Mouse (Mus musculus) kidney, adult 11 months (tissue): ENCODE results near the gene Akr1b3.
A peak's percentile ranks its signal among the peaks of the same experiment; 100 is the strongest.
"Not testable (repeated sequence)": the region's sequence is repeated elsewhere in the genome, so short reads cannot be mapped to it uniquely, and the experiment has no call there.

Source experiments
- DNase-seq: peaks from one replicate; pipeline ENCODE4 v3.0.0; 2022

The Akr1b3 gene

GRCm38 (mm10) chr6:34316854-34317771 is at the start of gene Akr1b3:
Akr1b3 (minus strand) TSS chr6:34317478.
- peak; percentile 91 for DNase-seq

DNA sequence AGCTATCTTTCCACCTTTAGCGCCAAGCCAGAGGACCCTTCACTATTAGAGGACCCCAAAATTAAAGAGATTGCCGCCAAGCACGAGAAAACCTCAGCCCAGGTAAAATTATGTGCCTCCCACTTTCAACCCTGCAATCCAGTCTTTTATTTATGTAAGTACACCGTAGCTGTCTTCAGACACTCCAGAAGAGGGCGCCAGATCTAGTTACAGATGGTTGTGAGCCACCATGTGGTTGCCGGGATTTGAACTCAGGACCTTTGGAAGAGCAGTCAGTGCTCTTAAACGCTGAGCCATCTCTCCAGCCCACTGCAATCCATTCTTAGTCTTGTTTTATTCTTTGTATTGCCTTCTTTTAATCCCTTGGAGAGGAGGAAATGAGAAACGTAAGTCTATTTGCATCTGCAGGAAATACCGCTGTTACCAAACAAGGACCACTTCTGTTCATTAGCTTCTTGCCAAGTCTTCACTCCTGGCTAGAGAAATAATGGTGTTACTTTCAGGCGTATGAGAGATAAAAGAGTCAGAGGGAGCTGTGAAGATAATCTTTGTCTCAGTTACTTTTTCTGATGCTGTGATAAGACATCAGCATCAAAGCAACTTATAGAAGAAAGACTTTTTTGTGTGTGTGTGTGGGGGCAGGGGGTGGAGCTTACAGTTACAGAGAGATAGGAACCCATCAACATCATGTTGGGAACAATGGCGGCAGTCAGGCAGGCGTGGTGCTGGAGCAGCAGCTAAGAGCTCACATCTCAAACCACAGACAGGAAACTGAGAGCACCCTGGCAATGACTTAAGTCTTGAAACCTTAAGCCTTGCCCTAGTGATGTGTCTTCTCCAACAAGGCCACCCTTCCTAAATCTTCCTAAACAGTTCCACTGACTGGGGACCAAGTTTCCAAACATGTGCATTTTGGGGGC is 47.2 kb upstream of the Akr1b3 start:
- no peak for DNase-seq

GRCm38 (mm10) chr6:34355841-34356240 is 38.6 kb upstream of the Akr1b3 start:
- DNase-seq, result no peak

GRCm38 (mm10) chr6:34355349-34355747 is 38.1 kb upstream of the Akr1b3 start:
- DNase-seq, result no peak

GRCm38 (mm10) chr6:34354354-34355348 is 37.4 kb upstream of the Akr1b3 start:
- no peak for DNase-seq

DNA sequence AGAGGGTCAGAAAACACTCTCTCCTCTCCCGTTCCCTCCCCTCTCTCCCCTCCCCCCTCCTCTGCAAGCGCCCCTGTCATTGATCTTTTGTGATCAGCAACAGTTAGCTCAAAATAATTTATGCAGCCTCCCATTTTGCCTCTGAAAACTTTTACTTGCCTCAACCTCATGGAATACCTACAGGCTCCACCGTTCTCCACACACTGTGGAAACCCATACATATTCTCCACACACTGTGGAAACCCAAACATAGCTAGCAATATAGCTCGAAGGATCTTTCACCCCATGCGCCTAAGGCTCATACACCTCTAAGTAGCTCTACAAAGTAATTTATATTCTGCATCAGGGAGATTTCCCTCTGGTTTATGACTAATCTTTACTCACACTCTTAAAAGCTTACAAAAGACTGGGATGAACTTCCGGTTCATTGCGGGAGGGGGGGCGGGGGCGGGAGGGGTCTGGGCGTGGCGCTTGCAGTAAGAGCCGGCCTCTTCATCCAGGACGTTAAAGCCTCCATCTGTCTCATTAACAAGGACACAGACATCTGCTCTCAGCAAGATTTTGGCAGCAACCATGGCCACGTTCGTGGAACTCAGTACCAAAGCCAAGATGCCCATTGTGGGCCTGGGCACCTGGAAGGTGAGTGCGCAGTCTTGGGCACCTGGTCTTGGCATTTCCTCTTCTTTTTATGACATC is 36.5 kb upstream of the Akr1b3 start, which contains the start of gene Akr1b8:
TSS of gene Akr1b8 (plus strand) at position 462 of the 696 bp plus-strand sequence.
- no peak for DNase-seq

GRCm38 (mm10) chr6:34352401-34352800 is 35.1 kb upstream of the Akr1b3 start:
- DNase-seq, result no peak

GRCm38 (mm10) chr6:34351481-34351880 is 34.2 kb upstream of the Akr1b3 start:
- DNase-seq, result not testable (repeated sequence)

GRCm38 (mm10) chr6:34350037-34350699 is 32.9 kb upstream of the Akr1b3 start:
- DNase-seq, result no peak

- DNase-seq, result peak; percentile 30
Observed at GRCm38 (mm10) chr6:34346096-34346898, 29.0 kb upstream of the Akr1b3 start.

- peak; percentile 20 for DNase-seq
Observed at GRCm38 (mm10) chr6:34344935-34345334, 27.7 kb upstream of the Akr1b3 start.

DNA sequence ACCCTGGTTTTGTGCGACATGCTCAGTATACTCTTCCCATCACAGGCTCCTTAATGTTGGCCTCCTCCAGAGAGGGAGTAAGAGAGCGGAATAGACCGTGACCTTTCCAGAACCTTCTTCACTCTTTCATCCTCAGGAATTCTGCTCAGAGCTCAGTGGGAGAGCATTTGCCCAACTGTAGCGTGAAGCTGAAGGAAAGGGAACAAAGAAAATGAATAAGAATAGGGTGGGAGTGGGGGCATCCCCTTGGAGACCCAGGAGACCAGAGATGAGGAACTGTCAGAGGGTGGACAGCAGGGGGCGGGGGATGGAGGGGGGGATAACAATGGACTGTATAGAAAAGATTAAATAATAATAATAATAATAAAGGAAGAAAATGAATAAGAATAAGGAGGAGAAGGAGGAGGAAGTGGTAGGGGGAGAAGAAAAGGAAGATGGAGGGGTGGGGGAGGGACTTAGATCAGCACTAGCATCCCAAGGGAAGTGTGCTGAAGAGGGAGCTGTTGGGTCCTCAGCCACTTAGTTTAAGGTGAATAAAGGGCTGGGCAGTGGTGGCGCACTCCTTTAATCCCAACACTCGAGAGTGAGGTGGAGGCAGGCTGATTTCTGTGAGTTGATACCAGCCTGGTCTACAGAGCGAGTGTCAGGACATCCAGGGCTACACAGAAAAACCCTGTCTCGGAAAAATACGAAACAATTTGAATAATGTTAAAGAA is 27.0 kb upstream of the Akr1b3 start:
- DNase-seq, result no peak

DNA sequence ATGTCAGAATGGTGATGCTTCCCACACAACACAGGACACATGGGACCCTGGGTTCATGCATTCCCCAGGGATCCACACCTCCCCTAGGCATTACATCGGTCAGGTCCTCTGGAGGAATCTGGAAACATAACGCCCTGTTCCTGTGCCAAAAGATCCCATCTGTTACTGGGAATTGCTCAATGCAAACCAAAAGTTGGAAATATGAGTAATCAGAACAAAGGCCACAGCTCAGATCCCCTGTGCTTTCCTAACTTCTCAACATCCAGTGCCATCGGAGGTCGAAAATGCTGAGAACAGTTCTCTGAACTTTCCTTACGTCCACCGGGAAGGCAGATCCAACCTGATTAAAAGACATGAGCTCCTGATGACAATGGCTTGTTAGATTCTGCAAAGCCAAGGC is 26.1 kb upstream of the Akr1b3 start:
- no peak for DNase-seq

DNA sequence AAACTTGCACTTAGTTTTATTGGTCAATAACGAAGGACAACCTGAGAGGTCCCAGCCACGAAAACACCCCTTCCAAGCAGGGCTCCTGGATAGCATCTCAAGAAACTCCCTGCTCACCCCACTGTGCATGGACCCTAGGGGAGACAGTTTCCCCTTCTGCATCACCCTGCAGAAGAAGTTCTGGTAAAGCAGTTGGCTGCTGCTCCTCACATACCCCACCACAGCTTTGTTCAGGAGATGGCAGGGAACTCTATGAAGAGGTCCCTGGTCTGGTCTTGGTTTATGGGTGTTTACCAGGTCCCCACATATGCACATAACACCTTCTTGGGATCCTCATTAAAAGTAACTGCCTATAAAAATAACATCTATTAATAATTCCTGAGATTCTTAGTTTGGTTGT is 25.2 kb upstream of the Akr1b3 start:
- no peak for DNase-seq

- no peak for DNase-seq
Observed at GRCm38 (mm10) chr6:34341991-34342390, 24.7 kb upstream of the Akr1b3 start.

DNA sequence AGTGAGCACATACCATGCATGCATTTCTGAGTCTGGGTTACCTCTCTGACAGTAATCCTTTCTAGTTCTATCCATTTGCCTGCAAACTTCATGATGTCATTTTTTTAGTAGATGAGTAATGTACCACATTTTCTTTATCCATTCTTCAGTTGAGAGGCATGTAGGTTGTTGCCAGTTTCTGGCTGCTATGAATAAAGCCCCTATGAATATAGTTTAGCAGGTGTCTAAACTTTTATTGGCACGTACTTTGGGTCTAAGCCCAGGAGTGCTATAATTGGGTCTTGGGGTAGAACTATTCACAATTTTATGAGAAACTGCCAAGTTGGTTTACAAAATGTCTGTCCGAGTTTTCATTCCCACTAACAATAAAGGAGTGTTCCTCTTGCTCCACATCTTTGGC is 20.5 kb upstream of the Akr1b3 start:
- DNase-seq, result no peak

- DNase-seq, result no peak
Observed at GRCm38 (mm10) chr6:34334673-34335072, 17.4 kb upstream of the Akr1b3 start.

GRCm38 (mm10) chr6:34331804-34332203 is 14.5 kb upstream of the Akr1b3 start:
- not testable (repeated sequence) for DNase-seq

DNA sequence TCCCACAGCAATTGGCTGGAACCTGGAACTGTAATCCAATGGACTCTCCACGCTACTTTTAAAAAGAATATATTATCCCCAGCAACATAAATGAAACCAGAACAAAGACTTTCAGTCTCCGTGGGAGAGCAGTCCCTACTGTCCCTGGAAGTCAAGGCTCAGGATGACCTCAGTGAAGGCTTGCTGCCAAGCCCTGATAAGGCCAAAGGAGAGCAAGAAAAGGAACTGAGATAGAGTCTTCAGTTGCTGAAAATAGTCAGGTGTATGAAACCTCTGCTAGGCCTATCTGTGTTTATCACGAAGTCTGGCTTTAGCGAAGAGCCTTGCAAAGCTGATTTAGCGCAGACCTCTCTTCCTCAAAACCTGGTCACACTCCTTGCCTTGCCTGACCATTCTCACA is 14.1 kb upstream of the Akr1b3 start:
- DNase-seq, result no peak
